Mouse (Mus musculus) spleen, adult 2 months (tissue): ENCODE results near the gene Gm20716.

ENCODE experiments used
- CTCF ChIP-seq: fragments of 200-500 bp; IDR thresholded peaks from 2 replicates; pipeline ENCODE4 v1.5.1; 2011; ENCODE audit warnings: mild to moderate bottlenecking, inconsistent platforms; ENCODE audit not compliant: insufficient read depth, insufficient read length, insufficient replicate concordance; ENCODE audit errors: extremely low read depth
- POLR2A ChIP-seq: fragments of 200-500 bp; IDR thresholded peaks from 2 replicates; pipeline ENCODE4 v1.6.1; 2011; ENCODE audit warnings: low read depth, low read length, inconsistent platforms

- no peak for TF ChIP-seq CTCF
- TF ChIP-seq POLR2A = no peak
These were observed 80.9 kb downstream of the Gm20716 start for GRCm38 (mm10) chr2:168149241-168149640.
